Mouse (Mus musculus) lung, embryonic 14.5 days (tissue): Measurements from ENCODE around the gene Jpt2. TPM values are rescaled to one million over a fixed set of nuclear protein-coding genes. Genes with fewer than 3 reads are reported as not detected.

Experiments used
- ATAC-seq: fragments of 200-750 bp; cut with Nextera tagmentation; 2 replicates; pipeline ENCODE4 v1.8.0; 2017; ENCODE audit warnings: mild to moderate bottlenecking, moderate TSS enrichment, moderate library complexity; ENCODE audit not compliant: insufficient read depth
- DNase-seq: peaks from one replicate; pipeline ENCODE4 v3.0.0-alpha.2; 2015
- H3K27ac ChIP-seq: fragments of 300-500 bp; sonication (generic); 2 replicates; pipeline ENCODE4 v1.5.1; 2014; ENCODE audit warnings: low read depth, mild to moderate bottlenecking, moderate library complexity
- H3K27me3 ChIP-seq: fragments of 300-500 bp; sonication (generic); 2 replicates; pipeline ENCODE4 v1.6.1; 2014; ENCODE audit warnings: low read length, control low read depth; ENCODE audit not compliant: insufficient read depth
- H3K36me3 ChIP-seq: fragments of 300-500 bp; sonication (generic); 2 replicates; pipeline ENCODE4 v1.6.1; 2014; ENCODE audit warnings: control low read depth; ENCODE audit not compliant: insufficient read depth
- H3K4me1 ChIP-seq: fragments of 300-500 bp; sonication (generic); 2 replicates; pipeline ENCODE4 v1.6.1; 2014; ENCODE audit warnings: antibody characterized with exemption, control low read depth; ENCODE audit not compliant: insufficient read depth
- H3K4me2 ChIP-seq: fragments of 300-500 bp; sonication (generic); 2 replicates; pipeline ENCODE4 v1.6.1; 2014; ENCODE audit warnings: mild to moderate bottlenecking
- H3K4me3 ChIP-seq: fragments of 300-500 bp; sonication (generic); 2 replicates; pipeline ENCODE4 v1.5.1; 2014; ENCODE audit warnings: low read depth, low read length
- H3K9ac ChIP-seq: fragments of 300-500 bp; sonication (generic); 2 replicates; pipeline ENCODE4 v1.6.1; 2014
- H3K9me3 ChIP-seq: fragments of 300-500 bp; sonication (generic); 2 replicates; pipeline ENCODE4 v1.6.1; 2016; ENCODE audit warnings: low read depth, low read length, control low read depth
- CTCF ChIP-seq: IDR thresholded peaks from 2 replicates; pipeline ENCODE4 v1.5.1; 2016; ENCODE audit warnings: antibody characterized with exemption, low read depth
- WGBS: fragments of 180-500 bp; shearing (Covaris S2); extraction: QIAGEN DNeasy Blood & Tissue Kit; methylation state at CpG from one replicate; pipeline ENCODE4 v1.1.7; 2014; 5-methylcytosine and 5-hydroxymethylcytosine counted together
- polyA plus RNA-seq: library from polyadenylated mRNA; unstranded; fragments of >200 nt; fragmentation: Nextera tagmentation; extraction: Ambion mirVana; gene quantifications from 2 replicates; pipeline ENCODE4 v1.2.1, GENCODE M21; 2014

Gene Jpt2
- polyA plus RNA-seq, 1 experiment from 2014 or later: 142 TPM

DNA sequence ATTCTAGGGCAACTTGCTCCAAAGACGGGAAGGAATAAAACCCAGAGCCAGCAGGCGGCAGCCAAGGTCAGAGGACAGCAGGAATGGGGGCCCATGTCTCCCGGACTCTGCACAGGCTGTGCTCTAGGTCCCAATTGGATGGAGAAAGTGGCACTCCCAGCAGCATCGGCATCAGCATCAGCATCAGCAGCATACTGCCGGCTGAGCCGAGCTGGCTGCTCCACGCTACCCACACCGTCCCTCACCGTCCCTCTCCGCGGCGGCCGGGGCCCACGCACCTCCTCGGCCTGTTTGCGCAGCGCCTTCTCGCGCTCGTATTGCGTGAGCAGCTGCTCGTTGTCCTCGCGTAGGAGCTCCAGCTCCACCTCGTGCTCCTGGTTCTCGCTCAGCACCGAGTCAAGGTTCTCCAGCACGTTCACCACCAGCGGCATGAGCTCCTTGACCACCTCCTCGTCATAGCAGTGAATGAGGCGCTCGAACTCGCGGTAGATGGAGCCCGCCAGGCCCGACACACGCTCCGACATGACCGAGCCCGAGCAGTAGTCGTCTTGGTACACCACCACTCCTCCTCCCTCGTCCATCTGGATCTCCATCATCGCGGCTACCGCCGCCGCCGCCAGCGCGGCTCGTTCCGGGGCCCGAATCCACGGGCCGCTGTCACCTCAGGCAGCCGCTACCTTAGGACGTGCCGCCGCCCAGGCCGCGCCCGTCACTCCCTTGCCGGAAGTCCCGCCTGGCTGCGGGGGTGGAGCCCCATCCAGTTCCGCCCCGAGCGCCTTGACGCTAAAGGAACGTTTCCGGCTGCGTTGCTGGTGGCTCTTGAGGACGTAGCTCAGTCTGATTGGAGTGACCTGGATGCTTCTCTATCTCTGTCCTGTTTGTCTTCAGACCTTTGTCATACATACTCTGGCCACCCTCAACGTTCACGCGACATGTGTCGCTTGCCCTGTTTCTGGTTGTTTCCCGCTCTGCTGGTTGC is 23.9 kb downstream of the Jpt2 start, which contains the start of gene Mapk8ip3:
TSS of gene Mapk8ip3 (minus strand) at position 719 of the 979 bp plus-strand sequence.
- Histone ChIP-seq H3K9me3 (no peaks in the 10 kb centered on the region), H3K4me1 (peaks cover 5% of the 10 kb centered on the region; the same call in 1 of the 2 replicates), H3K4me2 (peak within 1 kb of the TSS; percentile 72), H3K27me3 (no peaks in the 10 kb centered on the region), H3K36me3 (0 out of 2 replicates have a peak, but pooled peaks cover 4% of the 10 kb centered on the region), H3K4me3 (peak within 1 kb of the TSS; percentile 97), H3K27ac (peak within 1 kb of the TSS; percentile 85), H3K9ac (peak within 1 kb of the TSS; percentile 86)
- peak; percentile 98 for ATAC-seq
- DNase-seq: peak; percentile 97
- TF ChIP-seq CTCF: peak; percentile 48
- WGBS: under 1% methylated on average over 78 of the region's 78 CpGs

DNA sequence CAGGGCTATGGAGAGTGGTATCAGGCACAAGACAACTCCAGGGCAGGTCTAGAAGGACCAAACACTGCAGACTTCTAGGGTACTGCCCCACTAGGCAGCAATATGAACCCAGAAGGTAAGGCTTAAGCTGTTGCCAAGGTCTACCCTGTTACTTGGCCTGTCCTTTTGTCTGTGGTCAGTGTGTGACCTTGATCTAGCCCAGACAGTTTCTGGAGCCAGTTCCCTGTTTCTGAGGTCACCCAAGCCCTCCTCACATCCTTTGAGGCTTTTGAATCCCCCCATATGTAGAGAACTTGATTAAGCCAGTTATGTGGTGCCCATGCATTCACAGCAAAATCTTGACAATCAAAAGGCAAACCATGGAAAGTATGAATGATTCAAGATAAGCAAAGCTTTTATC is 24.8 kb downstream of the Jpt2 start:
- H3K9me3 ChIP-seq: no peaks in the 10 kb centered on the region
- H3K4me1 ChIP-seq: peaks cover 5% of the 10 kb centered on the region; the same call in 1 of the 2 replicates
- peak overlapping the region; percentile 86 for H3K9ac ChIP-seq
- 0 out of 2 replicates have a peak, but pooled peaks cover 4% of the 10 kb centered on the region for H3K36me3 ChIP-seq
- no peaks in the 10 kb centered on the region for H3K27me3 ChIP-seq
- H3K4me2 ChIP-seq: peak overlapping the region; percentile 72
- DNase-seq: no peak
- H3K27ac ChIP-seq: no peak overlapping the region
- peak overlapping the region; percentile 97 for H3K4me3 ChIP-seq
- TF ChIP-seq CTCF: no peak
- no peak for ATAC-seq

DNA sequence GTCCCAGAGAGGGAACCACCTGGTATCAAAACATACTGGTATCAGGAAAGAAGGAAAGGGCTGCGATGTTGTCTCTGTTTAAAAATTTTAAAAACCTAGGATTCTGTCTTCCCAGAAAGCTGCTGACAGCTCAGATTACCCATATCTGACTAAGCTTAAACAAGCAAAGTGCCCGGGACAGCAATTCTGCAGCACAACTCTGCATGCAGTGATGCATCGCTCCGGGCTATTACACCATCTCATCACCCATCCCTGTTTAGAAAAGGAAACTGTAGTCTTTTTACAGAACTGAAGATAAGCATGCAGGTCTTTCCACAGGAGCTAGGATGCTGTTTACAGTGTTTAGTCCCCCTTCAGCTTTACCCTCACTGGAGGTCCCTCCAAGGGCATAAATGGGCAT is 25.6 kb downstream of the Jpt2 start:
- H3K27ac ChIP-seq: no peak overlapping the region
- no peaks in the 10 kb centered on the region for H3K27me3 ChIP-seq
- no peak for ATAC-seq
- H3K9ac ChIP-seq: peak overlapping the region; percentile 86; the same call in 1 of the 2 replicates
- H3K4me2 ChIP-seq: peak overlapping the region; percentile 72
- no peak for TF ChIP-seq CTCF
- H3K9me3 ChIP-seq: no peaks in the 10 kb centered on the region
- 0 out of 2 replicates have a peak overlapping the region, but pooled peaks have one; percentile 1 for H3K4me3 ChIP-seq
- H3K36me3 ChIP-seq: 0 out of 2 replicates have a peak, but pooled peaks cover 4% of the 10 kb centered on the region
- 56% methylated on average over 4 of the region's 4 CpGs for WGBS
- H3K4me1 ChIP-seq: peaks cover 5% of the 10 kb centered on the region; the same call in 1 of the 2 replicates
- no peak for DNase-seq

- Histone ChIP-seq H3K9me3 (no peaks in the 10 kb centered on the region), H3K4me3 (no peak overlapping the region), H3K4me2 (no peak overlapping the region), H3K36me3 (peaks cover 4% of the 10 kb centered on the region; the same call in 1 of the 2 replicates), H3K4me1 (peaks cover 5% of the 10 kb centered on the region; the same call in 1 of the 2 replicates), H3K27me3 (no peaks in the 10 kb centered on the region), H3K27ac (no peak overlapping the region), H3K9ac (no peak overlapping the region)
- DNase-seq: no peak
- ATAC-seq: no peak
- 72% methylated on average over 4 of the region's 4 CpGs for WGBS
- TF ChIP-seq CTCF: no peak
Observed at GRCm38 (mm10) chr17:24933163-24933562, 27.3 kb downstream of the Jpt2 start.

GRCm38 (mm10) chr17:24932431-24932830 is 28.1 kb downstream of the Jpt2 start:
- TF ChIP-seq CTCF: no peak
- no peak for DNase-seq
- 85% methylated on average over 4 of the region's 4 CpGs for WGBS

GRCm38 (mm10) chr17:24929506-24929905 is 31.0 kb downstream of the Jpt2 start:
- Histone ChIP-seq H3K36me3 (peaks cover 39% of the 10 kb centered on the region), H3K4me3 (no peak overlapping the region), H3K27ac (no peak overlapping the region), H3K4me2 (no peak overlapping the region), H3K27me3 (no peaks in the 10 kb centered on the region), H3K9ac (no peak overlapping the region), H3K9me3 (no peaks in the 10 kb centered on the region), H3K4me1 (no peaks in the 10 kb centered on the region)
- ATAC-seq (no peak), DNase-seq (no peak)
- TF ChIP-seq CTCF: no peak
- 91% methylated on average over 1 of the region's 1 CpGs for WGBS

More at GRCm38 (mm10) chr17:24932431-24932830, 28.1 kb downstream of the Jpt2 start:
- peaks cover 11% of the 10 kb centered on the region for H3K36me3 ChIP-seq
- no peak overlapping the region for H3K4me3 ChIP-seq
- ATAC-seq: no peak
- no peaks in the 10 kb centered on the region for H3K27me3 ChIP-seq
- H3K9me3 ChIP-seq: no peaks in the 10 kb centered on the region
- H3K4me1 ChIP-seq: peaks cover 5% of the 10 kb centered on the region; the same call in 1 of the 2 replicates
- no peak overlapping the region for H3K27ac ChIP-seq
- no peak overlapping the region for H3K9ac ChIP-seq
- H3K4me2 ChIP-seq: no peak overlapping the region

- no peak for TF ChIP-seq CTCF
- ATAC-seq (no peak), DNase-seq (no peak)
- Histone ChIP-seq H3K4me1 (no peaks in the 10 kb centered on the region), H3K4me2 (no peak overlapping the region), H3K9ac (no peak overlapping the region), H3K36me3 (peaks cover 94% of the 10 kb centered on the region), H3K27ac (no peak overlapping the region), H3K27me3 (no peaks in the 10 kb centered on the region), H3K4me3 (no peak overlapping the region), H3K9me3 (no peaks in the 10 kb centered on the region)
- WGBS: 87% methylated on average over 1 of the region's 1 CpGs
Observed at GRCm38 (mm10) chr17:24923246-24923645, 37.2 kb downstream of the Jpt2 start.
